ENCODE assay signal across 8 mouse cellular contexts in the genomic region with DNA sequence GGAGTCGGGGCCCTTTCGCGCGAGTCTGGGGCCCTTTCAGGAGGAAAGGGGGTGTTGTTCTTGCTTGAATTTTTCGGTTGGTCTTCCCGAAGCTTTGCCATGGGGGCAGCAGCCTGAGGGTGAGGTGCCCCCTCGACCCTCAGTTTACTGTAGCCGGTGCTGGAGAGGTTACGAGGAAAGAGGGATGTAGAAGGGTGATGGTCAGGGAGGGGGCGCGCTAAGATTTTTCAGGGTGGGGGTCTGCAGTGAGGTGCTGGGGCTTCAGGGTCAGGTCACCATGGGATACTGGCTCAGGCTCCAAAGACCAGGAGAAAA. TPM values are rescaled to one million over a fixed set of nuclear protein-coding genes. Genes with fewer than 3 reads are reported as not detected.
DNase-seq lines count a peak whose midpoint lies in the region; ATAC-seq and TF ChIP-seq lines count a peak whose summit lies in the region.

No protein-coding gene starts in this region.

- peaks cover 2% of the 10 kb centered on the region; the same call in 1 of the 2 replicates for H3K27me3 ChIP-seq in heart, adult 2 months (ENCODE audit: control insufficient read depth, insufficient read depth, low read length)
- peaks cover 50% of the 10 kb centered on the region for H3K27me3 ChIP-seq in liver, embryonic 11.5 days (replicated peaks; ENCODE audit: control insufficient read depth, insufficient read depth, low read length)
- 0 out of 2 replicates have a peak, but pooled peaks cover 2% of the 10 kb centered on the region for H3K27me3 ChIP-seq in stomach, postnatal 0 days (ENCODE audit: control insufficient read depth, insufficient read depth, low read length)

- 0 out of 2 replicates have a peak, but pooled peaks cover 4% of the 10 kb centered on the region for H3K79me2 ChIP-seq in heart, adult 2 months (replicated peaks; ENCODE audit: control insufficient read depth, insufficient read depth, low read length)

- TF ChIP-seq POLR2A in heart, adult 2 months (IDR thresholded peaks at IDR 0.05; ENCODE audit: insufficient read depth, low read depth, low read length) = no peak

- intact Hi-C loops in heart, adult 2 months (cut with DNase I) = no loop called here
- intact Hi-C loops in heart, postnatal 25 days (cut with DNase I) = no loop called here

- 0% methylated on average over 11 of the region's 11 CpGs for WGBS in heart, adult 2 months
- WGBS in liver, embryonic 11.5 days = 2% methylated on average over 11 of the region's 11 CpGs
- 0% methylated on average over 11 of the region's 11 CpGs for WGBS in stomach, postnatal 0 days

- TF ChIP-seq CTCF in heart, adult 2 months (IDR thresholded peaks at IDR 0.05) = no peak; the same call in 1 of the 2 replicates
- no peak for TF ChIP-seq CTCF in stomach, postnatal 0 days (IDR thresholded peaks at IDR 0.05; ENCODE audit: low read depth)

- H3K4me2 ChIP-seq in liver, embryonic 11.5 days = peak overlapping the region; percentile 100
- H3K4me2 ChIP-seq in stomach, postnatal 0 days (replicated peaks; ENCODE audit: low read depth) = peak overlapping the region; percentile 91

- peaks cover 16% of the 10 kb centered on the region for H3K4me1 ChIP-seq in heart, adult 2 months (ENCODE audit: control insufficient read depth, insufficient read depth, low read length)
- H3K4me1 ChIP-seq in liver, embryonic 11.5 days (replicated peaks; ENCODE audit: control insufficient read depth, insufficient read depth, low read length) = peaks cover 61% of the 10 kb centered on the region
- peaks cover 8% of the 10 kb centered on the region; the same call in 1 of the 2 replicates for H3K4me1 ChIP-seq in stomach, postnatal 0 days (replicated peaks; ENCODE audit: control insufficient read depth, insufficient read depth)

- H3K27ac ChIP-seq in heart, adult 2 months = peak overlapping the region; percentile 40; the same call in 1 of the 2 replicates
- peak overlapping the region; percentile 38 for H3K27ac ChIP-seq in liver, embryonic 11.5 days (ENCODE audit: low read depth, low read length)
- no peak overlapping the region for H3K27ac ChIP-seq in stomach, postnatal 0 days (replicated peaks)

- no peak for TF ChIP-seq EP300 in heart, adult 2 months (IDR thresholded peaks at IDR 0.05; ENCODE audit: insufficient read depth, low read depth, low read length)
- no peak for TF ChIP-seq EP300 in stomach, postnatal 0 days (optimal IDR thresholded peaks at IDR 0.05)

- no peak for ATAC-seq in liver, embryonic 11.5 days (replicated peaks; ENCODE audit: low FRiP score)
- ATAC-seq in stomach, postnatal 0 days (ENCODE audit: low FRiP score, low TSS enrichment) = no peak

- no peaks in the 10 kb centered on the region for H3K36me3 ChIP-seq in heart, adult 2 months (ENCODE audit: control insufficient read depth, insufficient read depth, low read length)
- H3K36me3 ChIP-seq in liver, embryonic 11.5 days (ENCODE audit: control insufficient read depth, insufficient read depth, low read length) = no peaks in the 10 kb centered on the region
- no peaks in the 10 kb centered on the region for H3K36me3 ChIP-seq in stomach, postnatal 0 days (ENCODE audit: control insufficient read depth, insufficient read depth, low read length)

- no peak for DNase-seq in heart, adult 2 months
- DNase-seq in heart, postnatal 25 days (ENCODE audit: low spot score) = no peak
- DNase-seq in thymus, postnatal 4 days = peak; percentile 43
- no peak for DNase-seq in thymus, postnatal 14 days
- peak; percentile 41 for DNase-seq in liver, embryonic 11.5 days (ENCODE audit: low spot score)
- DNase-seq in stomach, postnatal 0 days (ENCODE audit: low spot score) = no peak
- DNase-seq in frontal cortex, postnatal 10 days (ENCODE audit: low spot score in 2 of 2) = no peak
- DNase-seq in thymus, postnatal 0 days (ENCODE audit: low spot score) = no peak

- no peaks in the 10 kb centered on the region for H3K9me3 ChIP-seq in liver, embryonic 11.5 days (ENCODE audit: control insufficient read depth, low read length)
- no peaks in the 10 kb centered on the region for H3K9me3 ChIP-seq in stomach, postnatal 0 days (ENCODE audit: control insufficient read depth, low read length)

- H3K9ac ChIP-seq in heart, adult 2 months (ENCODE audit: low read depth, low read length) = peak overlapping the region; percentile 57
- peak overlapping the region; percentile 92 for H3K9ac ChIP-seq in liver, embryonic 11.5 days (ENCODE audit: low read depth, low read length)
- peak overlapping the region; percentile 45; the same call in 1 of the 2 replicates for H3K9ac ChIP-seq in stomach, postnatal 0 days (ENCODE audit: low read length)

- peak overlapping the region; percentile 92 for H3K4me3 ChIP-seq in heart, adult 2 months
- H3K4me3 ChIP-seq in liver, embryonic 11.5 days (ENCODE audit: low read depth, low read length) = peak overlapping the region; percentile 97
- H3K4me3 ChIP-seq in stomach, postnatal 0 days (ENCODE audit: low read depth, low read length) = peak overlapping the region; percentile 83

RNA-seq across cellular contexts. Expression of gene Bahd1, which starts 0.6 kb away (rescaled TPM):
- 10 to 100 TPM; 14.8 to 20.1 TPM for total RNA-seq in heart, adult 2 months (2021)
- polyA plus RNA-seq in heart, adult 2 months (2012; rRNA removed) = 9.5 and 9.9 TPM in 2 replicates
- total RNA-seq in heart, postnatal 25 days (2021) = 10 to 100 TPM; 14.7 to 18.2 TPM
- polyA plus RNA-seq in liver, embryonic 11.5 days (2014; fragmentation: Nextera tagmentation; extraction: Ambion mirVana) = 1.7 and 1.9 TPM in 2 replicates
- 3.7 and 3.8 TPM in 2 replicates for polyA plus RNA-seq in stomach, postnatal 0 days (2015; fragmentation: Nextera tagmentation; extraction: Ambion mirVana)
- 10.5 and 10.9 TPM in 2 replicates for polyA plus RNA-seq in thymus, postnatal 0 days (2015; fragmentation: Nextera tagmentation; extraction: Ambion mirVana)

RNA-seq across cellular contexts. Expression of gene Chst14, which starts 25.5 kb away (rescaled TPM):
- total RNA-seq in heart, adult 2 months (2021) = 1 to 10 TPM; 7.8 to 8.2 TPM
- 9.5 and 10.4 TPM in 2 replicates for polyA plus RNA-seq in heart, adult 2 months (2012; rRNA removed)
- 1 to 10 TPM; 9.3 to 9.8 TPM for total RNA-seq in heart, postnatal 25 days (2021)
- 15.4 and 16.4 TPM in 2 replicates for polyA plus RNA-seq in liver, embryonic 11.5 days (2014; fragmentation: Nextera tagmentation; extraction: Ambion mirVana)
- 13.6 and 14.2 TPM in 2 replicates for polyA plus RNA-seq in stomach, postnatal 0 days (2015; fragmentation: Nextera tagmentation; extraction: Ambion mirVana)
- polyA plus RNA-seq in thymus, postnatal 0 days (2015; fragmentation: Nextera tagmentation; extraction: Ambion mirVana) = 6.6 and 7.7 TPM in 2 replicates

RNA-seq across cellular contexts. Expression of gene Ivd, which starts 39.0 kb away (rescaled TPM):
- total RNA-seq in heart, adult 2 months (2021) = 100 to 1,000 TPM; 356 to 463 TPM
- polyA plus RNA-seq in heart, adult 2 months (2012; rRNA removed) = 215 and 327 TPM in 2 replicates
- total RNA-seq in heart, postnatal 25 days (2021) = 100 to 1,000 TPM; 297 to 304 TPM
- polyA plus RNA-seq in liver, embryonic 11.5 days (2014; fragmentation: Nextera tagmentation; extraction: Ambion mirVana) = 41.3 and 48.6 TPM in 2 replicates
- polyA plus RNA-seq in stomach, postnatal 0 days (2015; fragmentation: Nextera tagmentation; extraction: Ambion mirVana) = 30.9 and 35.9 TPM in 2 replicates
- 33.7 and 47.5 TPM in 2 replicates for polyA plus RNA-seq in thymus, postnatal 0 days (2015; fragmentation: Nextera tagmentation; extraction: Ambion mirVana)

Comparison
In these comparisons a context has a peak if more than half of its experiments do, and no peak if none do; other contexts are left out.
1. DNase-seq: peak in thymus, postnatal 4 days (single experiment) and liver, embryonic 11.5 days (single experiment); none in heart, adult 2 months (0 of 2), heart, postnatal 25 days (single experiment), thymus, postnatal 14 days (single experiment), stomach, postnatal 0 days (single experiment), frontal cortex, postnatal 10 days (0 of 2) and thymus, postnatal 0 days (single experiment).
2. Peak in every context shown above with its lines, with median percentiles within 50 percentile points of each other: H3K4me3 ChIP-seq and H3K9ac ChIP-seq.